Mouse (Mus musculus): ENCODE measurements around the gene Acsm4.

The Acsm4 gene

GRCm38 (mm10) chr7:119762166-119762697 lies 72.4 kb downstream of the Acsm4 start:
- DNase-seq (ENCODE audit: low read depth, low spot score) = no peak

Measured in skeletal muscle tissue, adult 2 months (tissue).